Mouse (Mus musculus) cerebellum, postnatal 10 days (tissue): ENCODE measurements around the gene Vmn1r13.
"Not testable (repeated sequence)": the region's sequence is repeated elsewhere in the genome, so short reads cannot be mapped to it uniquely, and the experiment has no call there.

Experiments used
- DNase-seq, 2 experiments: peaks; one replicate each; pipeline ENCODE4 v3.0.0; 2021; ENCODE audit warnings: mixed read lengths in 2 of 2

Vmn1r13 gene

GRCm38 (mm10) chr6:57202990-57203389 is at the start of gene Vmn1r13:
Gene Vmn1r13, plus strand, starts transcription at chr6:57203290.
- not testable (repeated sequence) for DNase-seq

GRCm38 (mm10) chr6:57156619-57157018 is 46.5 kb upstream of the Vmn1r13 start, which contains the start of gene Vmn1r12:
Gene Vmn1r12, plus strand, starts transcription at chr6:57156919.
- DNase-seq = no peak

- not testable (repeated sequence) for DNase-seq
Observed at GRCm38 (mm10) chr6:57190016-57190415, 13.1 kb upstream of the Vmn1r13 start.

GRCm38 (mm10) chr6:57231386-57231785 is 28.3 kb downstream of the Vmn1r13 start, which contains the start of gene Vmn1r14:
Gene Vmn1r14, plus strand, starts transcription at chr6:57231686.
- DNase-seq = no peak

- no peak for DNase-seq
Observed at GRCm38 (mm10) chr6:57257652-57258051, 54.6 kb downstream of the Vmn1r13 start, which contains the start of gene Vmn1r15. Gene Vmn1r15, plus strand, starts transcription at chr6:57257952.

- no peak for DNase-seq
Observed at GRCm38 (mm10) chr6:57260990-57261389, 57.9 kb downstream of the Vmn1r13 start.
